Mouse (Mus musculus): ENCODE measurements around the gene 9130019O22Rik.
"Not testable (repeated sequence)": the region's sequence is repeated elsewhere in the genome, so short reads cannot be mapped to it uniquely, and the experiment has no call there.

9130019O22Rik gene

GRCm38 (mm10) chr7:127386641-127387392, at the start of gene 9130019O22Rik:
Gene 9130019O22Rik, minus strand, starts transcription at chr7:127387166.
- no peak for DNase-seq (ENCODE audit: low read depth, low spot score)

- DNase-seq (ENCODE audit: low read depth, low spot score), result no peak
Measured at GRCm38 (mm10) chr7:127435206-127435605, 48.2 kb upstream of the 9130019O22Rik start.

GRCm38 (mm10) chr7:127426354-127426753, 39.4 kb upstream of the 9130019O22Rik start:
- no peak for DNase-seq (ENCODE audit: low read depth, low spot score)

GRCm38 (mm10) chr7:127425911-127426310, 38.9 kb upstream of the 9130019O22Rik start:
- DNase-seq (ENCODE audit: low read depth, low spot score), result no peak

GRCm38 (mm10) chr7:127425291-127425690, 38.3 kb upstream of the 9130019O22Rik start:
- DNase-seq (ENCODE audit: low read depth, low spot score), result no peak

GRCm38 (mm10) chr7:127422247-127422646, 35.3 kb upstream of the 9130019O22Rik start:
- no peak for DNase-seq (ENCODE audit: low read depth, low spot score)

GRCm38 (mm10) chr7:127421388-127422191, 34.6 kb upstream of the 9130019O22Rik start, which contains the start of gene Zfp688:
Gene Zfp688, minus strand, starts transcription at chr7:127422068.
- DNase-seq (ENCODE audit: low read depth, low spot score), result peak; percentile 97

- DNase-seq (ENCODE audit: low read depth, low spot score), result no peak
Measured at GRCm38 (mm10) chr7:127411418-127411817, 24.5 kb upstream of the 9130019O22Rik start.

GRCm38 (mm10) chr7:127406002-127406987, 19.3 kb upstream of the 9130019O22Rik start, which contains the start of gene Zfp764:
Gene Zfp764, minus strand, starts transcription at chr7:127406822.
- peak; percentile 92 for DNase-seq (ENCODE audit: low read depth, low spot score)

- DNase-seq (ENCODE audit: low read depth, low spot score), result not testable (repeated sequence)
Measured at GRCm38 (mm10) chr7:127404101-127404500, 17.1 kb upstream of the 9130019O22Rik start.

- DNase-seq (ENCODE audit: low read depth, low spot score), result peak; percentile 41
Measured at GRCm38 (mm10) chr7:127402980-127403379, 16.0 kb upstream of the 9130019O22Rik start.

GRCm38 (mm10) chr7:127400355-127400754, 13.4 kb upstream of the 9130019O22Rik start:
- no peak for DNase-seq (ENCODE audit: low read depth, low spot score)

- no peak for DNase-seq (ENCODE audit: low read depth, low spot score)
Measured at GRCm38 (mm10) chr7:127393944-127394333, 7.0 kb upstream of the 9130019O22Rik start.

- peak; percentile 98 for DNase-seq (ENCODE audit: low read depth, low spot score)
Measured at GRCm38 (mm10) chr7:127393157-127393943, 6.4 kb upstream of the 9130019O22Rik start, which contains the start of gene E430018J23Rik. Gene E430018J23Rik, minus strand, starts transcription at chr7:127393629.

- peak; percentile 5 for DNase-seq (ENCODE audit: low read depth, low spot score)
Measured at GRCm38 (mm10) chr7:127392251-127392824, 5.4 kb upstream of the 9130019O22Rik start.

GRCm38 (mm10) chr7:127391538-127391937, 4.6 kb upstream of the 9130019O22Rik start:
- DNase-seq (ENCODE audit: low read depth, low spot score), result no peak

GRCm38 (mm10) chr7:127390306-127390705, 3.3 kb upstream of the 9130019O22Rik start:
- DNase-seq (ENCODE audit: low read depth, low spot score), result no peak

GRCm38 (mm10) chr7:127388201-127388600, 1.2 kb upstream of the 9130019O22Rik start:
- not testable (repeated sequence) for DNase-seq (ENCODE audit: low read depth, low spot score)

- DNase-seq (ENCODE audit: low read depth, low spot score), result not testable (repeated sequence)
Measured at GRCm38 (mm10) chr7:127385560-127385959, 1.4 kb downstream of the 9130019O22Rik start.
